Mouse (Mus musculus): ENCODE measurements at regions not wholly inside any gene's neighbourhood (a gene's known extent, or its start where the extent isn't known, plus 50 kb on each side); places are given as distances from the start of the nearest gene placed in this dataset.
A peak's percentile ranks its signal among the peaks of the same experiment; 100 is the strongest.

DNA sequence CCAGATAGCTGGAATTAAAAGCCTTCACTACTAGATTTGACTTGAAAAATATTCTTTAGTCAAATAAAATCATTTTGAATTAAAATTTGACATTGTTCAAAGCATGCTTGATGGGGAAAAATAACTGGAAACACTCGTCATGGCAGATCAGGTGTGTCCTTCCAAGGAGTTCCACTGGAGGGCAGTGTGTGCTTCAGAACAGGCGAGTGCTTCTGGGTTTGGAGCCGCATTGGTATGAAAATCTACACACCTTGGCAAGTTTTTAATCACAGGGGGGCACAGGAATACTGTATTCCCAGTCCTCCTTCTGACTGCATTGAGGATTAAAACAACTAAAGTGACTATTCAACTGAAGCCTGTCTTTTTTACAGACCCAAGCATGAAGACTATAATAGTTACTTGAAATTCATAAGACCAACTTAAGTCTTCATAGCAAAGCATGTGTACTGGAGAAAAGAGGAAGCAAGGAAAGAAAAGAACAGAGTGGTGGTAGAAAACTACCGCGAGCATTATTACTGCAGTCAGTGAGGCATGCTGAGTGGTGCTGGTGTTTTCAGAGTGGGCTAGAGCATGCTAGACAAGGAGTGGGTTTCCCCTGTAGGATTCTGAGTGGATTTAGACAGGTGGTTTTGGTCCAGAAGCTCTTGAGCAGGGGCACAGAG lies 138.1 kb downstream of the Pcsk1 start:
- TF ChIP-seq CTCF (IDR thresholded peaks at IDR 0.05; ENCODE audit: insufficient read depth, low read length) (peak; percentile 83), POLR2A (IDR thresholded peaks at IDR 0.05; ENCODE audit: borderline replicate concordance, extremely low read depth, low read depth, low read length) (no peak)

All from lung, adult 2 months (tissue).